Comparison of ENCODE assay signal across 10 mouse cellular contexts in genomic region chr17:63145751-63146491, GRCm38 (mm10).
DNase-seq lines count a peak whose midpoint lies in the region; ATAC-seq and TF ChIP-seq lines count a peak whose summit lies in the region.
"Had no signal": no experiment of that assay in that cellular context is flagged by ENCODE, and none has a peak within 500 bp of the region (broad histone marks: within the 10 kb centered on the region; RNA-seq: fewer than 3 reads in every experiment).

No protein-coding gene starts in this region.

- no peaks in the 10 kb centered on the region for H3K27me3 ChIP-seq in hindbrain, embryonic 11.5 days (ENCODE audit: control insufficient read depth, insufficient read depth, low read length)
- no peaks in the 10 kb centered on the region for H3K27me3 ChIP-seq in midbrain, postnatal 0 days (ENCODE audit: insufficient read depth, low read length)

- ATAC-seq in hindbrain, embryonic 11.5 days (ENCODE audit: low FRiP score) = peak; percentile 69
- ATAC-seq in midbrain, postnatal 0 days (ENCODE audit: low FRiP score) = peak; percentile 48; the same call in 1 of the 2 replicates

- peak overlapping the region; percentile 93 for H3K27ac ChIP-seq in hindbrain, embryonic 11.5 days (ENCODE audit: low read depth, low read length)
- peak overlapping the region; percentile 67 for H3K27ac ChIP-seq in midbrain, postnatal 0 days (ENCODE audit: low read depth, low read length)

- H3K36me3 ChIP-seq in hindbrain, embryonic 11.5 days (ENCODE audit: control insufficient read depth, insufficient read depth, low read length) = no peaks in the 10 kb centered on the region
- no peaks in the 10 kb centered on the region for H3K36me3 ChIP-seq in midbrain, postnatal 0 days (ENCODE audit: insufficient read depth, low read length)

- H3K4me1 ChIP-seq in hindbrain, embryonic 11.5 days (replicated peaks; ENCODE audit: control insufficient read depth, insufficient read depth, low read length) = peaks cover 11% of the 10 kb centered on the region
- H3K4me1 ChIP-seq in midbrain, postnatal 0 days (ENCODE audit: insufficient read depth, low read length) = peaks cover 17% of the 10 kb centered on the region

- no peak overlapping the region for H3K4me3 ChIP-seq in hindbrain, embryonic 11.5 days (ENCODE audit: low read depth, low read length)
- H3K4me3 ChIP-seq in midbrain, postnatal 0 days (ENCODE audit: low read depth, low read length) = no peak overlapping the region
- H3K4me3 ChIP-seq: erythroblast, embryonic 14.5 days had no signal

- no peaks in the 10 kb centered on the region for H3K9me3 ChIP-seq in hindbrain, embryonic 11.5 days (ENCODE audit: control insufficient read depth, low read length)
- H3K9me3 ChIP-seq in midbrain, postnatal 0 days (ENCODE audit: low read length) = no peaks in the 10 kb centered on the region

- 24% methylated on average over 12 of the region's 12 CpGs for WGBS in hindbrain, embryonic 11.5 days
- 9% methylated on average over 12 of the region's 12 CpGs for WGBS in midbrain, postnatal 0 days

- no peak for TF ChIP-seq CTCF in midbrain, postnatal 0 days (IDR thresholded peaks at IDR 0.05)

- peak overlapping the region; percentile 26 for H3K4me2 ChIP-seq in hindbrain, embryonic 11.5 days (replicated peaks; ENCODE audit: low read depth, low read length)
- H3K4me2 ChIP-seq in midbrain, postnatal 0 days (ENCODE audit: low read depth, low read length, poor library complexity, severe bottlenecking) = no peak overlapping the region

- DNase-seq in kidney, adult 9 months = peak; percentile 35
- no peak for DNase-seq in kidney, postnatal 14 days
- peak; percentile 42 to 44 for DNase-seq in adrenal gland, postnatal 36 days
- peak; percentile 47 for DNase-seq in hindbrain, embryonic 11.5 days (ENCODE audit: low spot score)
- no peak for DNase-seq in midbrain, postnatal 0 days (ENCODE audit: low spot score)
- DNase-seq in gastrocnemius, postnatal 4 days (ENCODE audit: low spot score in 2 of 2) = no peak
- no peak for DNase-seq in thymus, postnatal 4 days
- DNase-seq in frontal cortex, postnatal 14 days (ENCODE audit: low spot score in 2 of 2) = no peak
- DNase-seq: layer of hippocampus, adult 9-11 months had no signal

- H3K9ac ChIP-seq in hindbrain, embryonic 11.5 days (ENCODE audit: low read depth, low read length) = peak overlapping the region; percentile 37; the same call in 1 of the 2 replicates
- H3K9ac ChIP-seq in midbrain, postnatal 0 days (replicated peaks; ENCODE audit: low read length, poor library complexity, severe bottlenecking) = 0 out of 2 replicates have a peak overlapping the region, but pooled peaks have one; percentile 8

Comparison
In these comparisons a context has a peak if more than half of its experiments do, and no peak if none do; other contexts are left out.
1. DNase-seq: peak in kidney, adult 9 months (single experiment), adrenal gland, postnatal 36 days (2 of 2) and hindbrain, embryonic 11.5 days (single experiment); none in kidney, postnatal 14 days (single experiment), midbrain, postnatal 0 days (single experiment), gastrocnemius, postnatal 4 days (0 of 2), thymus, postnatal 4 days (single experiment) and frontal cortex, postnatal 14 days (0 of 2).